Mouse (Mus musculus) CH12.LX (cell line): Measurements from ENCODE around the gene Hras.

Source experiments
- CTCF ChIP-seq, 2 experiments: IDR thresholded peaks in 1 of 2; conservative IDR thresholded peaks in 1 of 2; 2 replicates each; pipeline ENCODE4 v1.5.1; 2011 to 2012; ENCODE audit warnings: low read depth in 2 of 2, low read length in 2 of 2, improper control_type of control experiment in 1 of 2, inconsistent platforms in 1 of 2, mild to moderate bottlenecking in 1 of 2, moderate library complexity in 1 of 2
- ETS1 ChIP-seq: conservative IDR thresholded peaks from 2 replicates; pipeline ENCODE4 v1.6.1; 2012; ENCODE audit warnings: low read depth, mild to moderate bottlenecking, inconsistent platforms, low read length, improper control_type of control experiment, moderate library complexity
- MAFK ChIP-seq: IDR thresholded peaks from 2 replicates; pipeline ENCODE4 v1.6.1; 2011; ENCODE audit warnings: low read length, improper control_type of control experiment; ENCODE audit not compliant: insufficient replicate concordance
- MAZ ChIP-seq: IDR thresholded peaks from 2 replicates; pipeline ENCODE4 v1.6.1; 2012; ENCODE audit warnings: low read depth, mild to moderate bottlenecking, inconsistent platforms, low read length, improper control_type of control experiment, moderate library complexity
- MEF2A ChIP-seq: IDR thresholded peaks from 2 replicates; pipeline ENCODE4 v1.6.1; 2014; ENCODE audit warnings: low read depth, mild to moderate bottlenecking, inconsistent platforms, low read length, improper control_type of control experiment, borderline replicate concordance
- NELFE ChIP-seq: IDR thresholded peaks from 2 replicates; pipeline ENCODE4 v1.6.1; 2011; ENCODE audit warnings: low read depth, low read length, improper control_type of control experiment
- POLR2A ChIP-seq: IDR thresholded peaks from 2 replicates; pipeline ENCODE4 v1.6.1; 2011; ENCODE audit warnings: low read depth, mild to moderate bottlenecking, improper control_type of control experiment, low read length
- POLR2AphosphoS2 ChIP-seq: IDR thresholded peaks from 2 replicates; pipeline ENCODE4 v1.6.1; 2011; ENCODE audit warnings: low read depth, low read length, improper control_type of control experiment
- SMC3 ChIP-seq: IDR thresholded peaks from 2 replicates; pipeline ENCODE4 v1.6.1; 2011; ENCODE audit warnings: low read depth, low read length, improper control_type of control experiment
- USF1 ChIP-seq: IDR thresholded peaks from 2 replicates; pipeline ENCODE4 v1.6.1; 2014; ENCODE audit warnings: low read depth, mild to moderate bottlenecking, inconsistent platforms, low read length, improper control_type of control experiment
- ZC3H11A ChIP-seq: IDR thresholded peaks from 2 replicates; pipeline ENCODE4 v1.6.1; 2012; ENCODE audit warnings: low read depth, mild to moderate bottlenecking, inconsistent platforms, low read length, improper control_type of control experiment
- ZKSCAN1 ChIP-seq: IDR thresholded peaks from 2 replicates; pipeline ENCODE4 v1.6.1; 2012; ENCODE audit warnings: low read depth, inconsistent platforms, low read length, improper control_type of control experiment, borderline replicate concordance
- ZMIZ1 ChIP-seq: IDR thresholded peaks from 2 replicates; pipeline ENCODE4 v1.6.1; 2012; ENCODE audit warnings: low read depth, mild to moderate bottlenecking, inconsistent platforms, low read length, improper control_type of control experiment

GRCm38 (mm10) chr7:141167901-141168517, 25.8 kb downstream of the Hras start:
- TF ChIP-seq POLR2A (no peak), POLR2AphosphoS2 (no peak), ZC3H11A (no peak), USF1 (no peak), ETS1 (no peak), MEF2A (no peak), NELFE (no peak), SMC3 (no peak), MAFK (no peak), CTCF (conservative IDR thresholded peaks at IDR 0.05 in 1 of 2, IDR thresholded peaks at IDR 0.05 in 1 of 2; ENCODE audit: low read depth in 2 of 2, low read length in 2 of 2) (no peak), ZKSCAN1 (no peak), ZMIZ1 (no peak), MAZ (no peak)
